Mouse (Mus musculus) CH12.LX (cell line): ENCODE measurements at regions not wholly inside any gene's neighbourhood (a gene's known extent, or its start where the extent isn't known, plus 50 kb on each side); places are given as distances from the start of the nearest gene placed in this dataset.

ENCODE experiments used
- DNase-seq: peaks from one replicate; pipeline ENCODE4 v3.0.0-alpha.2; 2013; ENCODE audit errors: extremely low read depth
- H3K27ac ChIP-seq: 2 replicates; pipeline ENCODE4 v1.5.1; 2012; ENCODE audit warnings: low read depth, mild to moderate bottlenecking, control low read depth, moderate library complexity; ENCODE audit not compliant: insufficient read depth
- H3K27me3 ChIP-seq: replicated peaks from 2 replicates; pipeline ENCODE3; 2012; ENCODE audit warnings: inconsistent platforms
- H3K36me3 ChIP-seq, 2 experiments: replicated peaks in 1 of 2; 2 replicates each; pipeline versions ENCODE3 to v1.6.1; 2012; ENCODE audit warnings: inconsistent platforms in 1 of 2, low read length in 1 of 2, mild to moderate bottlenecking in 1 of 2, mixed read lengths in 1 of 2, moderate library complexity in 1 of 2; ENCODE audit not compliant: control insufficient read depth in 1 of 2, insufficient read depth in 1 of 2
- H3K4me1 ChIP-seq, 2 experiments: 2 replicates each; pipeline ENCODE4 v1.6.1; 2012; ENCODE audit warnings: inconsistent platforms in 1 of 2, moderate library complexity in 1 of 2; ENCODE audit not compliant: insufficient read depth in 2 of 2, control insufficient read depth in 1 of 2
- H3K4me2 ChIP-seq: 2 replicates; pipeline ENCODE4 v1.6.1; 2012; ENCODE audit warnings: low read depth, mild to moderate bottlenecking, control low read depth; ENCODE audit not compliant: poor library complexity, insufficient read depth, severe bottlenecking
- H3K4me3 ChIP-seq, 3 experiments: fragments of 150-350 bp in 1 of 3; sonication (generic) in 1 of 3; replicated peaks in 1 of 3; 2 replicates each; pipeline versions ENCODE3 to v1.5.1; 2011 to 2012; ENCODE audit warnings: low read depth in 2 of 3, low read length in 2 of 3, mild to moderate bottlenecking in 2 of 3, moderate library complexity in 2 of 3, control low read depth in 1 of 3, improper control_type of control experiment in 1 of 3, inconsistent platforms in 1 of 3, mixed read lengths in 1 of 3; ENCODE audit not compliant: poor library complexity in 1 of 3
- H3K79me2 ChIP-seq: replicated peaks from 2 replicates; pipeline ENCODE4 v1.6.1; 2012; ENCODE audit warnings: mild to moderate bottlenecking, moderate library complexity; ENCODE audit not compliant: control insufficient read depth, poor library complexity, insufficient read depth, severe bottlenecking; ENCODE audit errors: extremely low read depth
- H3K9ac ChIP-seq: 2 replicates; pipeline ENCODE4 v1.6.1; 2012; ENCODE audit warnings: low read depth, mild to moderate bottlenecking, control low read depth, moderate library complexity; ENCODE audit not compliant: insufficient read depth
- H3K9me3 ChIP-seq: replicated peaks from 2 replicates; pipeline ENCODE3; 2012; ENCODE audit warnings: low read length, inconsistent platforms, mixed read lengths
- BHLHE40 ChIP-seq: IDR thresholded peaks from 2 replicates; pipeline ENCODE4 v1.6.1; 2011; ENCODE audit warnings: mild to moderate bottlenecking, low read depth, low read length, improper control_type of control experiment
- CHD1 ChIP-seq: IDR thresholded peaks from 2 replicates; pipeline ENCODE4 v1.6.1; 2012; ENCODE audit warnings: low read depth, low read length, improper control_type of control experiment, inconsistent platforms
- CHD2 ChIP-seq: IDR thresholded peaks from 2 replicates; pipeline ENCODE4 v1.6.1; 2011; ENCODE audit warnings: low read length, improper control_type of control experiment
- E2F4 ChIP-seq: IDR thresholded peaks from 2 replicates; pipeline ENCODE4 v1.6.1; 2011; ENCODE audit warnings: low read depth, low read length, improper control_type of control experiment; ENCODE audit not compliant: insufficient replicate concordance
- ETS1 ChIP-seq: conservative IDR thresholded peaks from 2 replicates; pipeline ENCODE4 v1.6.1; 2012; ENCODE audit warnings: low read depth, mild to moderate bottlenecking, inconsistent platforms, low read length, improper control_type of control experiment, moderate library complexity
- GABPA ChIP-seq: IDR thresholded peaks from 2 replicates; pipeline ENCODE4 v1.6.1; 2012; ENCODE audit warnings: low read depth, low read length, improper control_type of control experiment, inconsistent platforms; ENCODE audit not compliant: insufficient replicate concordance
- IRF4 ChIP-seq: IDR thresholded peaks from 2 replicates; pipeline ENCODE4 v1.6.1; 2014; ENCODE audit warnings: low read depth, mild to moderate bottlenecking, inconsistent platforms, low read length, improper control_type of control experiment
- JUN ChIP-seq: IDR thresholded peaks from 2 replicates; pipeline ENCODE4 v1.6.1; 2011; ENCODE audit warnings: low read depth, mild to moderate bottlenecking, low read length, improper control_type of control experiment, moderate library complexity; ENCODE audit not compliant: insufficient read depth
- JUND ChIP-seq: conservative IDR thresholded peaks from 2 replicates; pipeline ENCODE4 v1.6.1; 2011; ENCODE audit warnings: low read depth, low read length, improper control_type of control experiment
- MAX ChIP-seq: IDR thresholded peaks from 2 replicates; pipeline ENCODE4 v1.6.1; 2011; ENCODE audit warnings: low read length, improper control_type of control experiment
- MAZ ChIP-seq: IDR thresholded peaks from 2 replicates; pipeline ENCODE4 v1.6.1; 2012; ENCODE audit warnings: low read depth, mild to moderate bottlenecking, inconsistent platforms, low read length, improper control_type of control experiment, moderate library complexity
- MEF2A ChIP-seq: IDR thresholded peaks from 2 replicates; pipeline ENCODE4 v1.6.1; 2014; ENCODE audit warnings: low read depth, mild to moderate bottlenecking, inconsistent platforms, low read length, improper control_type of control experiment, borderline replicate concordance
- MXI1 ChIP-seq: IDR thresholded peaks from 2 replicates; pipeline ENCODE4 v1.6.1; 2011; ENCODE audit warnings: mild to moderate bottlenecking, low read depth, low read length, improper control_type of control experiment
- NRF1 ChIP-seq: IDR thresholded peaks from 2 replicates; pipeline ENCODE4 v1.6.1; 2014; ENCODE audit warnings: low read depth, mild to moderate bottlenecking, inconsistent platforms, low read length, improper control_type of control experiment, moderate library complexity
- PAX5 ChIP-seq: IDR thresholded peaks from 2 replicates; pipeline ENCODE4 v1.6.1; 2012; ENCODE audit warnings: low read length, inconsistent platforms, mixed read lengths
- POLR2A ChIP-seq: IDR thresholded peaks from 2 replicates; pipeline ENCODE4 v1.6.1; 2011; ENCODE audit warnings: low read depth, mild to moderate bottlenecking, improper control_type of control experiment, low read length
- POLR2AphosphoS2 ChIP-seq: IDR thresholded peaks from 2 replicates; pipeline ENCODE4 v1.6.1; 2011; ENCODE audit warnings: low read depth, low read length, improper control_type of control experiment
- RAD21 ChIP-seq: IDR thresholded peaks from 2 replicates; pipeline ENCODE4 v1.6.1; 2011; ENCODE audit warnings: low read depth, mild to moderate bottlenecking, low read length, improper control_type of control experiment, moderate library complexity
- SIN3A ChIP-seq: IDR thresholded peaks from 2 replicates; pipeline ENCODE4 v1.6.1; 2012; ENCODE audit warnings: low read length, improper control_type of control experiment, inconsistent platforms
- SMC3 ChIP-seq: IDR thresholded peaks from 2 replicates; pipeline ENCODE4 v1.6.1; 2011; ENCODE audit warnings: low read depth, low read length, improper control_type of control experiment
- TCF12 ChIP-seq: IDR thresholded peaks from 2 replicates; pipeline ENCODE4 v1.6.1; 2014; ENCODE audit warnings: low read depth, mild to moderate bottlenecking, inconsistent platforms, low read length, improper control_type of control experiment
- USF1 ChIP-seq: IDR thresholded peaks from 2 replicates; pipeline ENCODE4 v1.6.1; 2014; ENCODE audit warnings: low read depth, mild to moderate bottlenecking, inconsistent platforms, low read length, improper control_type of control experiment
- USF2 ChIP-seq: conservative IDR thresholded peaks from 2 replicates; pipeline ENCODE4 v1.6.1; 2011; ENCODE audit warnings: low read depth, low read length, improper control_type of control experiment
- ZMIZ1 ChIP-seq: IDR thresholded peaks from 2 replicates; pipeline ENCODE4 v1.6.1; 2012; ENCODE audit warnings: low read depth, mild to moderate bottlenecking, inconsistent platforms, low read length, improper control_type of control experiment
- dilution Hi-C: fragments of 300-500 bp; cut with MboI; formaldehyde crosslinking; loops from 2 replicates; pipeline ENCODE4 v1.14.3; 2020; ENCODE audit warnings: low sequenced_read_pairs; ENCODE audit not compliant: extremely low pct_unique_long_range_greater_than_20kb, extremely low pct_ligation_motif_present
- in situ Hi-C: fragments of 300-500 bp; cut with MboI; formaldehyde crosslinking; loops from 3 replicates; pipeline ENCODE4 v1.14.3; 2019; ENCODE audit warnings: low sequenced_read_pairs, low pct_ligation_motif_present, low pct_unique_long_range_greater_than_20kb, mixed read lengths

DNA sequence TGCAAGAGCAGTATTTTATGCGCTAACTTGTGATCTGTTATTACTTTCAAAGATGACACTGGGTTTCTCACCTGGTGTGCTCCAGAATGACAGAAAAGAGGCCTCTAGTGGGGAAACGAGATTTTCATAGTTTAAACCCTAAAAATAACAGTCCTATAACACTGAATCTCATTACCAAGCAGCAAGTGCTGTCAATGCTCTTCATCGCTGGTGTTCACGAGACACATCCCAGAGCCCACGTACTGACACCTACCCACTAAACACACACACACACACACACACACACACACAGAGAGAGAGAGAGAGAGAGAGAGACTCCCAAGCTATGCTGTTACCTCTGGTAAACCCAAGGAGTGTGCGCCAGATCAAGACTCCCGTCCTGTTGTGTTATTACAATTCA lies 365.9 kb downstream of the Pdcd6ip start:
- H3K36me3 ChIP-seq, result no peaks in the 10 kb centered on the region
- no peak for TF ChIP-seq ZMIZ1
- no peak for TF ChIP-seq POLR2A
- no peak for TF ChIP-seq MEF2A
- no peak for TF ChIP-seq MAX
- TF ChIP-seq MXI1, result no peak
- TF ChIP-seq IRF4, result no peak
- TF ChIP-seq PAX5, result no peak
- TF ChIP-seq CHD2, result no peak
- no peak for TF ChIP-seq SMC3
- TF ChIP-seq SIN3A, result no peak
- TF ChIP-seq RAD21, result no peak
- no peak for TF ChIP-seq JUND
- H3K4me1 ChIP-seq, result no peaks in the 10 kb centered on the region
- H3K27me3 ChIP-seq, result no peaks in the 10 kb centered on the region
- H3K4me3 ChIP-seq, result no peak overlapping the region
- H3K9ac ChIP-seq, result no peak overlapping the region
- in situ Hi-C loops, result no loop called here
- dilution Hi-C loops, result no loop called here
- DNase-seq, result no peak
- H3K4me2 ChIP-seq, result no peak overlapping the region
- H3K79me2 ChIP-seq, result no peaks in the 10 kb centered on the region
- no peak overlapping the region for H3K27ac ChIP-seq
- H3K9me3 ChIP-seq, result peaks cover 79% of the 10 kb centered on the region

DNA sequence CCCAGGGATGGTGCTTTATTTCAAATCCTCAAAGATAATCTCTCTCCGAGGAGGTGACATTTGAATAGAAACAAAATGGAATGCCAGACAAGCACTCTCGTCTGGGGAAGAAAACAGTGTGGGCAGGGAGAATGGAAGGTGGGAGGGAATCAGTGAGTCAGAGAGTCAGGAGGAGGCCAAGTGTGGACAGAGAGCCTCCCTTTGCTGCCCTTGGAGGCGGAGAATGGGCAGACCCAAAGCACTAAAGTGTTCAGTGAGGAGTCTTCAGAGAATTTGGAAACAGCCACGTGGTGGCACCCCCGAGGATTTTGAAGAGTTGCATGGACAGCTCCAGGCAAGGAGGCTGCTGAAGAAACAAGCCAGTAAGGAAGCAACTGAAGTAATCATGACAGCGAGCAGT lies 367.2 kb downstream of the Pdcd6ip start:
- Histone ChIP-seq H3K9me3 (peaks cover 80% of the 10 kb centered on the region), H3K27me3 (no peaks in the 10 kb centered on the region)
- dilution Hi-C loops, result no loop called here

GRCm38 (mm10) chr9:113340036-113340435 lies 368.0 kb downstream of the Pdcd6ip start:
- no peak overlapping the region for H3K4me2 ChIP-seq
- no peaks in the 10 kb centered on the region for H3K4me1 ChIP-seq
- H3K27me3 ChIP-seq, result no peaks in the 10 kb centered on the region
- TF ChIP-seq POLR2AphosphoS2 (no peak), TCF12 (no peak), BHLHE40 (no peak), NRF1 (no peak), PAX5 (no peak), MAZ (no peak), JUN (no peak), E2F4 (no peak), SIN3A (no peak), USF2 (no peak), USF1 (no peak), JUND (no peak), CHD2 (no peak), ZMIZ1 (no peak), CHD1 (no peak), ETS1 (no peak), SMC3 (no peak), GABPA (no peak)
- H3K4me3 ChIP-seq, result no peak overlapping the region
- H3K36me3 ChIP-seq, result no peaks in the 10 kb centered on the region
- H3K9ac ChIP-seq, result no peak overlapping the region
- no peak overlapping the region for H3K27ac ChIP-seq
- dilution Hi-C loops (no loop called here), in situ Hi-C loops (no loop called here)
- no peak for DNase-seq
- no peaks in the 10 kb centered on the region for H3K79me2 ChIP-seq
- peaks cover 80% of the 10 kb centered on the region for H3K9me3 ChIP-seq

More for the DNA sequence above, 367.2 kb downstream of the Pdcd6ip start:
- Histone ChIP-seq H3K79me2 (no peaks in the 10 kb centered on the region), H3K9ac (no peak overlapping the region), H3K4me2 (no peak overlapping the region), H3K36me3 (no peaks in the 10 kb centered on the region), H3K4me1 (no peaks in the 10 kb centered on the region), H3K27ac (no peak overlapping the region), H3K4me3 (no peak overlapping the region)
- DNase-seq, result no peak
- TF ChIP-seq IRF4, result no peak
- in situ Hi-C loops, result no loop called here
